Mouse (Mus musculus) CD4-positive, CD25-positive, alpha-beta regulatory T cell, adult 4 months (primary cell): ENCODE measurements around the gene Eef2kmt. TPM values are rescaled to one million over a fixed set of nuclear protein-coding genes. Genes with fewer than 3 reads are reported as not detected.
"Not testable (repeated sequence)": the region's sequence is repeated elsewhere in the genome, so short reads cannot be mapped to it uniquely, and the experiment has no call there.

ENCODE experiments used
- ATAC-seq: one replicate; pipeline ENCODE4 v1.8.0; 2017
- polyA plus RNA-seq, 2 experiments: library from polyadenylated mRNA; unstranded; fragments of 100-300 nt; shearing (Covaris generic); gene quantifications; one replicate each; pipeline ENCODE4 v1.2.1; 2017

Eef2kmt gene
- polyA plus RNA-seq: 10 to 100 TPM; 49.3 to 58.5 TPM

GRCm38 (mm10) chr16:5255779-5256496 is at the start of gene Eef2kmt:
Gene Eef2kmt (minus strand): TSS chr16:5255983.
- ATAC-seq: peak; percentile 89

- no peak for ATAC-seq
These were observed 39.5 kb upstream of the Eef2kmt start for GRCm38 (mm10) chr16:5295238-5295637.

GRCm38 (mm10) chr16:5285376-5285775 is 29.6 kb upstream of the Eef2kmt start:
- ATAC-seq: no peak

- ATAC-seq: no peak
These were observed 26.9 kb upstream of the Eef2kmt start for GRCm38 (mm10) chr16:5282686-5283085.

- ATAC-seq: no peak
These were observed 23.9 kb upstream of the Eef2kmt start for GRCm38 (mm10) chr16:5279571-5280222.

- no peak for ATAC-seq
These were observed 16.6 kb upstream of the Eef2kmt start for GRCm38 (mm10) chr16:5272371-5272770.

- ATAC-seq: no peak
These were observed 15.7 kb upstream of the Eef2kmt start for GRCm38 (mm10) chr16:5271411-5272035.

- ATAC-seq: no peak
These were observed 8.1 kb upstream of the Eef2kmt start for GRCm38 (mm10) chr16:5263926-5264325.

GRCm38 (mm10) chr16:5263156-5263555 is 7.4 kb upstream of the Eef2kmt start:
- ATAC-seq: no peak

GRCm38 (mm10) chr16:5255081-5255740 is 572 bp downstream of the Eef2kmt start:
- no peak for ATAC-seq

- peak; percentile 68 for ATAC-seq
These were observed 1.3 kb downstream of the Eef2kmt start for GRCm38 (mm10) chr16:5254346-5255025.

- no peak for ATAC-seq
These were observed 3.5 kb downstream of the Eef2kmt start for GRCm38 (mm10) chr16:5252260-5252659.

- ATAC-seq: no peak
These were observed 4.9 kb downstream of the Eef2kmt start for GRCm38 (mm10) chr16:5250891-5251290.

GRCm38 (mm10) chr16:5244411-5244810 is 11.4 kb downstream of the Eef2kmt start:
- ATAC-seq: peak; percentile 77

- ATAC-seq: no peak
These were observed 12.9 kb downstream of the Eef2kmt start for GRCm38 (mm10) chr16:5242882-5243281.

GRCm38 (mm10) chr16:5242355-5242754 is 13.4 kb downstream of the Eef2kmt start:
- no peak for ATAC-seq

GRCm38 (mm10) chr16:5233418-5234313 is 22.1 kb downstream of the Eef2kmt start, which contains the start of gene Alg1:
Gene Alg1 (plus strand): TSS chr16:5233621.
- peak; percentile 96 for ATAC-seq

GRCm38 (mm10) chr16:5232982-5233381 is 22.8 kb downstream of the Eef2kmt start:
- no peak for ATAC-seq

GRCm38 (mm10) chr16:5228103-5228502 is 27.7 kb downstream of the Eef2kmt start:
- not testable (repeated sequence) for ATAC-seq

GRCm38 (mm10) chr16:5227501-5227900 is 28.3 kb downstream of the Eef2kmt start:
- not testable (repeated sequence) for ATAC-seq

GRCm38 (mm10) chr16:5226534-5226933 is 29.2 kb downstream of the Eef2kmt start:
- not testable (repeated sequence) for ATAC-seq
